Mouse (Mus musculus) brown adipose tissue, adult 24 weeks (tissue): ENCODE results near the gene Mad1l1. TPM values are rescaled to one million over a fixed set of nuclear protein-coding genes. Genes with fewer than 3 reads are reported as not detected.

Source experiments
- H3K27ac ChIP-seq: fragments of 200-500 bp; replicated peaks from 2 replicates; pipeline ENCODE4 v1.5.1; 2012; ENCODE audit warnings: low read depth, mild to moderate bottlenecking, low read length
- H3K4me1 ChIP-seq: fragments of 200-500 bp; 2 replicates; pipeline ENCODE4 v1.6.1; 2012; ENCODE audit warnings: low read length, mixed read lengths; ENCODE audit not compliant: control insufficient read depth, insufficient read depth, insufficient read length
- H3K4me3 ChIP-seq: fragments of 200-500 bp; 2 replicates; pipeline ENCODE4 v1.5.1; 2012; ENCODE audit warnings: low read depth, mild to moderate bottlenecking, low read length, moderate library complexity; ENCODE audit not compliant: insufficient read depth
- polyA plus RNA-seq: library from polyadenylated mRNA; stranded (reverse); fragments of >200 nt; gene quantifications from 2 replicates; pipeline ENCODE4 v1.2.4, GENCODE M21; 2012; ENCODE audit not compliant: missing spikeins, insufficient read depth, insufficient read length

The Mad1l1 gene
- polyA plus RNA-seq, 1 experiment, result 2.7 TPM

DNA sequence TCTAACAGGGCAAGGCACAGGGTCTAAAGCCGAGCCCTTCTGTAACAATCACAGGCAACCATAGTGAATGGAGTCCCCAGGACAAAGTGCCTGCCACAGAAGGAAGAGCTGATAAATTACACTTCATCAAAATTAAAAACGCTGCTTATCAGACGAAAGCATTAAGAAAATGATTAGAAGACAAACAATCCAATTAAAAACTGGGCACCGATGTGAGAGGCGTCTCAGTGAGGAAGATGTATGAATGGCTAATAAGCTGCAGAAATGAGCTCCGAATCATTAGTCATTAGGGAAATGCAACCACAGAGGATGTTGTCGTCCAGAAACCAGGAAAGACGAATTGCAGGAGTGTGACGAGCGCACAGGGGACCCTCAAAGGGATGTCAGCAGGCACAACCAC lies 240.3 kb downstream of the Mad1l1 start:
- H3K4me3 ChIP-seq, result no peak overlapping the region
- no peak overlapping the region for H3K27ac ChIP-seq
- H3K4me1 ChIP-seq, result no peaks in the 10 kb centered on the region

DNA sequence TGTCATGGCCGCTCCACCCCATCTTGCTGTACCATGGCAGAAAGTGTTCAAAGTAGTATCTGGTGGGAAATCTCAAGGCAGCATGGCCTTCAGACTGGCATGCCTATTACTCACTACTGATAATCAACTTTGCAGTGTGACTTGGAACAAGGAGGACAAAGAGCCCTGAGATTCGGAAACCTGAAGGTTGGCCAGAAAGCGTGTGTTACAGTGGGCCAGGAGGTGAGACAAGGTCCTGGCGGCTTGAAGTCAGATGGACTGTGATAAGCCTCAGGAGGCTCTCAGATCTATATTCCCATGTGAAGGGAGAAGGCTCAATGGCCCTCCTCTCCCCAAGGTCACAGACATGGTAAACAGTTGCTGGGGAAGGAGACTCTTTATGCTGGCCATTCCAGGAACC lies 241.8 kb downstream of the Mad1l1 start:
- Histone ChIP-seq H3K4me1 (no peaks in the 10 kb centered on the region), H3K4me3 (no peak overlapping the region), H3K27ac (no peak overlapping the region)

DNA sequence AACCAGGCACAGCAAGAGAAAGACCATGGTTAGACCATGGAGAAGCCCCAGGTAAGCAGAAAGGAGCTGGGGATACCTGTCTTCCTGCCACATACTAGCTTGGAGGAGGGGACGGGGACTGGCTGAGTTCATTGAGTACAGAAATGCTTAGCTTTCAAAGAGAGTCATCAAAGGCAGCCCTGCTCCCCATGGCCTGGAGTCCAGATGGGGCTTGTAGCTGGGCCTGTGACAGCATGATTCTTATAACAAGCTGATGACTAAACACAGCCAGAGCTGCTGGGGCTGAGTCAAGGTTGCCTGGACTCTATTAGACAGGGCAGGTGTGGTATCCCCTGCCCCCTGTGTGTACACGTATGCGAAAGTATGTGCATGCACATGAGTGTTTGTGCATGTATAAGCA lies 242.9 kb downstream of the Mad1l1 start:
- H3K27ac ChIP-seq, result no peak overlapping the region

DNA sequence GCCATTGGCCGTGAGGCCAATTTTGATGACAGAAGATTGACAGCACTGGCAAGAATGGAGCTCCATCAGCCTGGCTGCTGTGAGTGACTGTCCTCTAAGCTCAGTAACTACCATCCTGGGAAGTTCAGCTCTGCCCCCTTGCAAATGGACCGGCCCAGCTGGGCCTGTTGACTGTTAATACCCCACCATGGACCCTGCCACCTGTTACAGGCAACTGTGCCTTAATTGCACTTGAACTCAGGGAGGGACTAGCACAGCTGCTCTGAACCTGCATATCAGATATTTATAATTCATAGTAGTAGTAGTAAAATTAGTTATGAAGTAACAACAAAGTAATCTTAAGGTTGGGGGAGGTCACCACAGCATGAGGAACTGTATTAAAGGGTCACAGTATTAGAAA lies 244.9 kb downstream of the Mad1l1 start:
- no peaks in the 10 kb centered on the region for H3K4me1 ChIP-seq
- H3K27ac ChIP-seq, result no peak overlapping the region
- H3K4me3 ChIP-seq, result no peak overlapping the region

More for the DNA sequence above, 242.9 kb downstream of the Mad1l1 start:
- Histone ChIP-seq H3K4me1 (no peaks in the 10 kb centered on the region), H3K4me3 (no peak overlapping the region)

DNA sequence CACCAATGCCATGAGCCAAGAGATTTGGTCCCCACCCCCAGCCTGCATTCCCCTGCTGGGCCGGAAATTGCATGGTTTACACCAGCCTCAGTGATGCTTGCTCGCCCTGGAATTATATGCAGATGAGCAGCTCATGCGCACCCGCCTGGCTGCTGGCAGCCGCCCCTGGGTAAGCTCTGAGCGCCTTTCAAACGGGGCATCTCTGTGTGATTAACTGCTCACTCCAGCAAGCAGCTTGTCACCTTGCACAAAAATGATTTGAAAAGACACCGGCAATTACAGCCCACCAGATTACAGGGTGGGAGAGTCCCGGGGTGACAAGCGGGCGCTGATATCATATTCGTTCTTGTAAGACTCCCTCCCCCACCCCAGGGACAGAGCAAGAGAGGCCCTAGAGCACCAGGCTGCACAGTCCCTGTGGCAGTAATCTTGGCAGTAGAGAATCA lies 247.7 kb downstream of the Mad1l1 start:
- Histone ChIP-seq H3K4me1 (no peaks in the 10 kb centered on the region), H3K4me3 (no peak overlapping the region), H3K27ac (no peak overlapping the region)

DNA sequence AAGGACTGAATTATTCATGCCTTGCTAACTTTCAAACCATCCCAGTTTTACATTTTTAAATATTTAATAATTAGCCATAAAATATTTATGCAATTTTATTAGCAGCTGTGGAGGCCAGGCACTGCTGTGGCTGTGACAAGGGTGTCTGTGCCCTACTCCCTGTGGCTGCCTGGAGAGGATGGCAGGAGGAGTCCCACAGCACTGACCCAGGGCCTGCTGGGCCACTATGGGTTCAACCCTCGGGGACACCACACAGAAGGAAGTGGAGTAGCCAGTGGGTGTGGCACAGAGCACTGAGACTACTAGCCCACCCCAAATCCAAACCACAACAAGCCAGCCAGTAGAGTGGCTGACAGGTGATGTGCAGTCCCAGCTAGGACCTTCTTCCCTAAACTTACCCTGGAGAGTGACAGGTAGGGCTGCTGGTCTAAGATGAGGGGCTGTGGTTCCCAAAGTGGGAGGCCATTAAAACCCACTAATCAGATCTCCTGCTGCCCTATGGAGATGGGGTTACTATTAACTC lies 248.1 kb downstream of the Mad1l1 start:
- H3K27ac ChIP-seq, result no peak overlapping the region
- no peaks in the 10 kb centered on the region for H3K4me1 ChIP-seq
- H3K4me3 ChIP-seq, result no peak overlapping the region

DNA sequence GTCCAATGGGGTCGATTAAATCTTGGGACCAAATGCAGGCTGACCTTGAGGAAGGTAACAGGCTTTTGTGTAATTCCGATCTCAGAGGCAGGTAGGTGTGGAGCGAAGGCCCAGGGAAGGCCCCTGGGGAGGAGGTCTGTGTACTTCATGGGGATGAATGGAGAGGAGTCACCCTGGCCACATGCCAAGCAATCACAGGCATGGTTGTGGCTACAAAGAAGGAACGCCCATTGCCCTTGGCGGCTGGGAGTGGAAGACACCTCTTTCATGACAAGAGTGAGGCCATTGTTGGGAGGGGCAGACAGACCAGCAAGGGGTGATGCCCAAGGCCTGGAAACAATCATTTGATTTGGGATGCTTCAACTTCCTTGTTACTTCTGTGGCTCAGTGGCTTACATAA lies 252.8 kb downstream of the Mad1l1 start:
- Histone ChIP-seq H3K4me3 (no peak overlapping the region), H3K4me1 (peaks cover 3% of the 10 kb centered on the region; the same call in 1 of the 2 replicates), H3K27ac (no peak overlapping the region)

DNA sequence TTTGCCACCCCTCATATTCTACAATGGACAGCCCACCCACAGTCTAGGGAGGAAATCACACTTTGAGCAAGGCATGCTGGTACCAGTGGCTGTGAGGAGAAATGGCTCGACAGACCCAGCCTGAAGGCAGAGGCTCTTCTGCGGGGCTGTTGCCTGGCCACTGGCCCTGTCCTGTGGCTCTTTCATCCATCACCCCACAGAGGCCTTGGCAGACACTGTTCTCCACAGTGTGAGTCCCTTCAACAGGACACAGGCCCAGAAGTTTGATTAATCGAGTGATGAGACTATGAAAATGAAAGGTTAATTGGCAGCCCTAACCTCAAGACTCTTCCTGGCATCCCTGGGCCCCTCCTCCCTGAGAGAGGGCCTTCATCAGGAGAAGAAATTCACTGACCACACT lies 253.3 kb downstream of the Mad1l1 start:
- H3K4me1 ChIP-seq, result peaks cover 3% of the 10 kb centered on the region; the same call in 1 of the 2 replicates
- no peak overlapping the region for H3K27ac ChIP-seq
- H3K4me3 ChIP-seq, result no peak overlapping the region

DNA sequence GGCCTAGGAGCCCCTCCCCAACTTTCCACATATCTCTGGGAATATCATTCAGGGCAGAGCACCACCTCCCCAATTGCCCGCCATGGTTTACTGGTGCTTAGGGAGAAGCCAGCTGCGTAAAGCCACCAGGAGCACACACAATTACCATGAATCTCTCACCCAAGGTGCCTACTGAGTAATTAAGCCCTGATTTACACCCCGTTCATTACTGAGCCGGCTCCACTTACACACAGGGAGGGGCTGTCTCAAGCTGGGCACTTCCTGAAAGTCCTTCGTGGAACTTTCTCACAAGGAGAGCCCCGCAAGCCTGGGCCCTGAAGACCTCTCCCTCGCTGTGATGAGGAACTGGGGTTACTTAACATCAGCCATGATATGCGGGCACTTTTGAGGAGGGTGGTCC lies 254.6 kb downstream of the Mad1l1 start:
- Histone ChIP-seq H3K4me3 (no peak overlapping the region), H3K27ac (no peak overlapping the region), H3K4me1 (peaks cover 3% of the 10 kb centered on the region; the same call in 1 of the 2 replicates)

DNA sequence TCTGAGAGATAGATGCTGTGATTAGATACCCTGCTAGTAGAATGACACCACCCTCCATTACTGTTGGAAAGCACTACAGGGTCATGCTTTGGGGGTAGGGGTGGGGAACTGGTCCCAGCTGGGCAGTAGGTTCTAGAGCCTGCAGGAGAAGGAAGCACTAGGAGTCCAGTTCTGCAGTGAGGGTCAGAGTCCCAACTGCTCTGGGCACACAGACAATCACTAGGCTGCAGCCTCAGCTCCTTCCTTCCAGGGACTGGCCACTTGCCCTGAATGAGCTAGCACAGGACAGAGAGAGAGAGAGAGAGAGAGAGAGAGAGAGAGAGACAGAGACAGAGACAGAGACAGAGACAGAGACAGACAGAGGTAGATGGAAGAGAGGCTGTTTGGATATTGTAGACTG lies 255.1 kb downstream of the Mad1l1 start:
- no peak overlapping the region for H3K27ac ChIP-seq

DNA sequence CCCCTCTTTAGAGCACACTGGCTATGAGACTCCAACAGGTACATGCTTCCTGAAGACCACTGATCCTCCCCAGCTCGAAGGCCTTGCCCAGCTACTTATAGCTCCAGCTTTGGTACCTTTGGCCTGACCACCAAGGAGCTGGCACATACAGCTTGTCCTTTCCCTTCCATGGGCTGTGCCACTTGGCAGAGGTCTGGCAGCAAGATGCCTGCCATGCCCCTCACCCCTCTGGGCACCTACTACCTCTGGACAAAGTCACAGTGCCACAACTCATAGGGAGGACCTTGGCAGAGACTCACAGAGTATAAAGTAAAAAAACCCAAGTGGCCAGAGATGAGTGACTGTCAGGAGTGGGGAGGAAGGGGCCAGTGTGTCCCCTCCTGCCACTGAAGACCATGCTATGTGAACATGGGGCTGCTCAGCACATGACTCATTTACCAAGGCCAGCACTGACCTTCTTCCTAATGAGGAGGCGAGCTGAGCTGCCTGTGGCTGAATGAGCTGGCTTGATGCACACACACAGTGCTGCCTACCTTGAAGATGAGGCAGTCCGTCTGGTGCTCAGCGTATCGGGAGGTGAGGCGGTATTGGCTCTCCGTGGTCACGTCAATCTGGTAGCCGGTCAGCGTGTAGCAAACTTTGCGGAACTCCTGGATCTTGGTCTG lies 255.9 kb downstream of the Mad1l1 start:
- no peak overlapping the region for H3K4me3 ChIP-seq
- no peak overlapping the region for H3K27ac ChIP-seq
- peaks cover 8% of the 10 kb centered on the region; the same call in 1 of the 2 replicates for H3K4me1 ChIP-seq

More for the DNA sequence above, 255.1 kb downstream of the Mad1l1 start:
- Histone ChIP-seq H3K4me1 (peaks cover 6% of the 10 kb centered on the region; the same call in 1 of the 2 replicates), H3K4me3 (no peak overlapping the region)

DNA sequence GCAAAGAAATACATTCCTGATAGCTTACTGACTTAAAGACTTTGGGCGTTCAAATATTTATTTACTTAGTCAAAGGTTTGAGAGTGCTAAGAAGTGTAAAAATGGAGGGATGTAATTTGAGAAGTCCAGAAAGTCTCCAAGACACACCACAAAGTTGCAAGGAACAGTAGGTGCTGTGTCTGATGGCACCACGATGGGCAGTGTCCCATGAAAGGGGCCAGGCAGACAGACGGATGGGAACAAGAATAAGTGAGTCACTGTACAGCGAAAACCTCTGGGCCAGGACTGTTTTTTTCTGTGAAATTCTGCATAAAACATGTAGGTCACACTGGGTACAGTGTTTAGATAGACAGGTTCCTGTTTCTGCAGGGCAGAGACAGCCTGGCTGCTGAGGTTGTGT lies 256.8 kb downstream of the Mad1l1 start:
- H3K27ac ChIP-seq, result no peak overlapping the region
- H3K4me3 ChIP-seq, result no peak overlapping the region
- peaks cover 8% of the 10 kb centered on the region; the same call in 1 of the 2 replicates for H3K4me1 ChIP-seq

DNA sequence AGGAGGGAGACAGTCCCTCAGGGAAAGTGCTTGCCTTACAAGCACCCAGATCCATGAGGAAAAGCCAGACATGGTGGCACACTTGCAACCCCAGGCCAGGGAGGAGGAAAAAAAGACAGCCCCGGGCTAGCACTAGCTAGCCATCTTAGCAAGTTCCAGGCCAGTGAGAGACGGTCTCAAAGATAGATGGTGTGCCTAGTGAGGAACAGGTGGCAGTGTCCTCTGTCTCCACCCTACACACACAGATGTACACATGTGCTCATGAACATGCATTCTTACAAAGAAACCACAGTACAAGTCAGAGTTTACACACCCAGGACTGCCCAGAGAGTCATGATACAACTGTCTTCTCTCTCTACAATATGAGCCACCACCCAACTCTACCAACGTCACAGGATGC lies 258.5 kb downstream of the Mad1l1 start:
- H3K4me3 ChIP-seq, result no peak overlapping the region
- no peak overlapping the region for H3K27ac ChIP-seq
- peaks cover 8% of the 10 kb centered on the region; the same call in 1 of the 2 replicates for H3K4me1 ChIP-seq

DNA sequence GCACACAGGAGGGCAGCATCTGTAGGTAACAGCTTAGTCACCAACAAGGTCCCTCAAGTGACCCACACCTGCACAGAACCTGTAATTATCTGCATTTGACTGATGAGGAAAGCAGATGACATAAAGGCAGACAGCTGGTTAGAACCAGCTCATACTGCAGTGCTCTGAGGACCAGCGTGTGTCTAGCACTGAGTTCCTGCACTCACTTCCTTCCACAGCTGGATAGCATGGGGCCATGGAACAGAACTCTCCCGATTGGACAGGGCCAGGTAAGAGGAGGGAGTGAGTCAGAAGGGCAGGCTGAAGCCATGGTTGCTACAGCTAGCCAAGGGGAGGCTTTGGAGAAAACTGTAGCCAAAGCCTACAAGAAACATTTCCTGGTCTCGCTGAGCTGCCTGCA lies 259.0 kb downstream of the Mad1l1 start:
- Histone ChIP-seq H3K4me3 (no peak overlapping the region), H3K4me1 (peaks cover 8% of the 10 kb centered on the region; the same call in 1 of the 2 replicates)

DNA sequence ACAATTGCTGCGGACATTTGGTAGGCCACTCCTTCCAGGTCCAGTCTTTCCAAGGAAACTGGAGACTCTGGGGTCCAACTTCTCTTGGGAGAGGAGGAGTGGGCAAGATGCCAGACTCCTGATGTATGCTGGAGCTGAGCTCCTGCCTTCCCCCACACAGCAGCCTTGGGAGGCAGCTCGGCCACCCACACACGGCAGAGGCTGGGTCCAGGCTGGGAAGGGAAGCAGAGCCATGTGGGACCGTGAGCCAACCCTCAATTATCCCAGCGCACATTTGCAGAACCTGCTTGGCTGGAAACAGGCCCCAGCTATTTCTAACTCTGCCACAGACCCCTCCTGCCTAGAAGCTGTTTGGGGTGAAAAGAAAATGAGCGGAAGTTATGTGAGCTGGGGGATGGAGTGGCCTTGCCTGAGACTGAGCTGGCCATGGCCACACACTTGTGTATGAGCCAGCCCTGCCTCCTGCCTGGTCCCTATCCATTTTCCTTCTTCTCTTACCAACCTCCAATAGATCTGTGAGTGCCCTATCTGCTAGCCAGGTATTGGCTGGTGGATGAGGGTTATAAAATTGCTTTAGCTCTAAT lies 260.0 kb downstream of the Mad1l1 start:
- Histone ChIP-seq H3K4me1 (peaks cover 10% of the 10 kb centered on the region), H3K27ac (no peak overlapping the region), H3K4me3 (no peak overlapping the region)

More for the DNA sequence above, 259.0 kb downstream of the Mad1l1 start:
- no peak overlapping the region for H3K27ac ChIP-seq

DNA sequence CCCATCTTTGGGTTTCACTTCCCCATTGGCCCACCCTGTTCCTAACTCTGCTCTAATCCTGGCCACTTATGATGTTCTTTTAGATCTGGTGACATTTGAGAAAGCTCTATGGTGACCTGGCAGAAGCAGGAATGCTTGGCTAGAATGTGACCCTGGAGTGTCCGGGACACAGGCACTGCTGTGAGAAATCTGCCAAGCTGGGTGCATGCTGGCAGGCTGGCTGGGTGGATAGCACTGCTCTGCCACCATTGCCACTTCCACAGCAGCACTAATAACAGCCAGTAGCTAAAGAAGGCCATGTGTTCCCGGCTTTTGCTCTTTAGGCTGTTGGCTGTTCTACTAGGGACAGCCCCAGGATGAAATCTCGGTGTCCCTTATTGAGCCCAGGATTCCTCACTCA lies 265.1 kb downstream of the Mad1l1 start:
- Histone ChIP-seq H3K27ac (no peak overlapping the region), H3K4me3 (no peak overlapping the region), H3K4me1 (peaks cover 5% of the 10 kb centered on the region)
